Mouse (Mus musculus) c-Kit-positive CD71-positive TER-119-positive erythroid progenitor cells, embryonic 14.5 days (primary cell): ENCODE results near the gene Fcgrt.
A peak's percentile ranks its signal among the peaks of the same experiment; 100 is the strongest.
"Not testable (repeated sequence)": the region's sequence is repeated elsewhere in the genome, so short reads cannot be mapped to it uniquely, and the experiment has no call there.

ENCODE experiments used
- DNase-seq: peaks from one replicate; pipeline ENCODE4 v3.0.0-alpha.2; 2013; ENCODE audit warnings: low spot score

Fcgrt gene

DNA sequence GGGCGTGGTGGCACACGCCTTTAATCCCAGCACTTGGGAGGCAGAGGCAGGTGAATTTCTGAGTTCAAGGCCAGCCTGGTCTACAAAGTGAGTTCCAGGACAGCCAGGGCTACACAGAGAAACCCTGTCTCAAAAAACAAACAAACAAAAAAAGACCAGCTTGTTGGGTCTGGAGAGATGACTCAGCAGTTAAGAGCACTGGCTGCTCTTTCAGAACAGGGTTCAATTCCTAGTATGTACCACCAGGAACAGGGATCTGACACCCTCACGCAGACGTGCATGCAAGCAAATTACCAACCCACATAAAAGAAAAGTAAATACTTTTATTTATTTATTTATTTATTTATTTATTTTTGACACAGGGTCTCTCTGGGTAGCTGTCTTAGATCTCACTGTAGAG lies 6.4 kb upstream of the Fcgrt start:
- not testable (repeated sequence) for DNase-seq

DNA sequence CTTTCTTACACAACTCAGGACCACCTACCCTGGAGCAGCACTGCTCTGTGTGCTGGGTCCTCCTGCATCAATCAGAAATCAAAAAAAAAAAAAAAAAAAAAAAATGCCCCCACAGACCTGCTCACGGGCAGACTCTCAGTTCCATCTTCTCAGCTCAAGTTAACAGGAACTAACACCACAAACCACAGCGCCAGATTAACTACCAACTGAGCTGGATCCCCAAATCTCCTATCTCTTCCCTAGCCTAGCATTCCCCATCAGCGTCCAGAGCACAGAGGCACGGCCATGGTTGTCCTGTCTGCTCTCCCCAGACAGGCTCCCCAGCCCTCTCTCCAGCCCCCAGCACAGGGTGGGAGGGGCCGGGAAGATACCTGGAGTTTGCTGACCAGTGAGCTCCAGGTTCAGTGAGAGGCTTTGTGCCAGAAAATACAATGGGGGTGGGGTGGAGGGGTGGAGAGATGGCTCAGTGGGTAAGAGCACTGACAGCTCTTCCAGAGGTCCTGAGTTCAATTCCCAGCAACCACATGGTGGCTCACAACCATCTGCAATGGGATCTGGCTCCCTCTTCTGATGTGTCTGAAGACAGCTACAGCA lies 3.5 kb upstream of the Fcgrt start:
- DNase-seq = no peak

DNA sequence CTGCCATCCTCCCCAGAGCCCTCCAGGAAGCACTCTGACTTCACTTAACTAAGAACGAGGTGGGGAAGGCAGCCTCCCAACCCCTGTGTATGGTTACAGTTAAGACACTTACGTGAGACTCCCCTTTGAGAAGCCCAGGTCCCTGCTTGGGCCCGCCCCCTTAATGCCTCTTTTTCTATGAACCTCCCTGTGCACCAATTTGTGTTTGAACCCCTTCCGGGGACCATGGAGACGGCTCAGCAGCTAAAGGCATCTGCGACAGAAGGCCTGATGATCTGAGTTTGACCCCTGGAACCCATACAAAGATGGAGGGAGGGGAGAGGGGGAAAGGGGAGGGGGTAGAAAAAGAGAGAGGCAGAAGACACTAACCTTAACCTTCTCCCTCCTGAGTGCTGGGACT lies 2.8 kb upstream of the Fcgrt start:
- DNase-seq = no peak

DNA sequence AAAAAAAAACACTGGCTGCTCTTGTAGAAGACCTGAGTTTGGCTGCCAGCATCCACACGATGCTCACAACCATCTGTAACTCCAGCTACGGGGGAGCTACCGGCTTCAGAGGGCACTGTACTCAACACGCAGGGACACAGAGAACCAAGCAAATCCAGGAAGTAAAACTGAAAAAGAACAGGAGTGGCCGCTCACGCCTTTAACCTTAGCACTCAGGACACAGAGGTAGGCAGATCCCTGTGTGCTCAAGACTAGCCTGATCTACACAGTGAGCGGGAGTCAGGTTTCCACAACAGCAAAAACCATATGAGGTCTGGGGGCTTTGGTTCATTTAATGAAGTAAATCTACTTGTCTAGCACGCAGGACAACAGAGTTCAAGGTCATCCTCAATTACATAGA lies 1.8 kb upstream of the Fcgrt start:
- DNase-seq = no peak

DNA sequence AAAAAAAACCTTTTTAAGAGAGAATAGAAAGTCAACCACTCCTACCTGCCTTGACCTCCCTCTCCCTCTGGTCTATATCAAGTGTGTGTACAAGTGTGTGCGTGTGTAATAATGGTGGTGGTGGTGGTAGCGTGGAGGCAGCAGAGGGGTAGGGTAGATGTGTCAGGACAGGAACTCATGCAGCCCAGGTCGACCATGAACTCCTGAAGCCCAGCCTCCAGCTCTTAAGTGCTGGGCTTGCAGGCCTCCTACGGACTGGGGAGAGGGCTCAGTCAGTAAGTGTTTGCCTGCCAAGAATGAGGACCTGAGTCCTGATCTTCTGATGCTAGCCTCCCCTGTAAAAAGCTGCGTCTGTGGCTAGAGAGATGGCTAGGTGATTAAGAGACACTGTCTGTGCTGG lies 1.3 kb upstream of the Fcgrt start:
- DNase-seq = no peak

DNA sequence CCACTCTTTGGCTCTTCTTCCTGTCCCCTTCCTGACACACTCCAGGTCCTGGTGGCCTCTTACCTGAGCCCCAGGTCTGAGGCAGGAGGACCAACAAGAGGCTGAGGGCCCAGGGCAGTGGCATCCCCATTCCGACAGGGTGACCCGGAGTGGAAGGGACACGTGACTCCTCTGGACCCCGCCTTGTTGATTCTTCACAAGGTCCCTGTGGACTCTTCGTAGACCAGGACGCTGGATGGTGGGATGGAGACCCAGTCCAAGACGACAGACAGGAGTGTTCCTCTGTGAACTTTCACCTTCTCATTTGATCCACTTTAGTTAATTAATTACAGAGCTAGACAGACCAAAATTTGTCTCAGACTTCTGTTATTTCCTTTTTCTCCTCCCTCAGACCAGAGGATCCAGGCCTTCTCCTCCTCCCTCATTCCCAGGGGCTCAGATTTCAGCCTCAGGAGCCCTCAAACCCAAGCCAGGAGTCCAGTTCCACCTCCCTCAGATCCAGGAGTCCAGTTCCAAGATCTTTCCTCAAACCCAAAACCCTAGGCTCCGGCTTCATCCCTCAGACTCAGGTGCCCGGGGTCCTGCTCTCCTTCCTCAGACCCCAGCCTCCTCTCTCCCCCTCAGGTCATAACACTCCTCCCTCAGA lies 588 bp downstream of the Fcgrt start:
- no peak for DNase-seq

DNA sequence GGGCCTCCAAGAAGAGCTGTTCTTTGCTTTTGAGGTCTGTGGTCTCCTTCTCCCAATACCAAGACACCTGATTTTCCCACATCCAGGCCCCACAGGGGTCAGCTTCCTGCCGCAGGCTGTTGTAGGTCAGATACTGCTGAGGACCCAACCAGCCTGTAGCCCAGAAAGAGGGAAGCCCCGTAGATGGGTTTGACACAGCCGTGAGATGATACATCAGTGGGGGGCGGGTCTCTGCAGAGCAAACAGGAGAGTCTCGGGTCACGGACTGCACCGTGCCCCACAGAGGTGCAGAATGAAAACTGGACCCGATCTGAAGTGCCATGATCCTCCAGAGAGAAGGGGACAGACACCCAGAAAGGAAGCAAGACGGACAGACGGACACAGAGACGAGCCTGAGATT lies 1.2 kb downstream of the Fcgrt start:
- DNase-seq = no peak

DNA sequence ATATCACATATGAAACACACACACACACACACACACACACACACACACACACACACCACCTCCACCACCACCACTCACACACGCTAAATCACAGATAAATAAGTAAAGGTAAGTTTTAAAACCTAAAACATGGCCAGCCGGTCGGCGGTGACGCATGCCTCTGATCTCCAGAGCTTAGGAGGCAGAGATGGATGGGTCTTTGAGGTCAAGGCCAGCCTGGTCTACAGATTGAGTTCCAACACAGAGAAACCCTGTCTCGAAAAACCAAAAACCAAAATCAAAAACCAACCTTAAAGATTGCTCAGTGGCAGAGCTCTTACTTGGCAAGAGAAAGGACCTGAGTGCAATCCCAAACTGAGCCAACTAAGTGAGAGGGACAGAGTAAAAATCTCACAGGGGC lies 3.6 kb downstream of the Fcgrt start:
- no peak for DNase-seq

DNA sequence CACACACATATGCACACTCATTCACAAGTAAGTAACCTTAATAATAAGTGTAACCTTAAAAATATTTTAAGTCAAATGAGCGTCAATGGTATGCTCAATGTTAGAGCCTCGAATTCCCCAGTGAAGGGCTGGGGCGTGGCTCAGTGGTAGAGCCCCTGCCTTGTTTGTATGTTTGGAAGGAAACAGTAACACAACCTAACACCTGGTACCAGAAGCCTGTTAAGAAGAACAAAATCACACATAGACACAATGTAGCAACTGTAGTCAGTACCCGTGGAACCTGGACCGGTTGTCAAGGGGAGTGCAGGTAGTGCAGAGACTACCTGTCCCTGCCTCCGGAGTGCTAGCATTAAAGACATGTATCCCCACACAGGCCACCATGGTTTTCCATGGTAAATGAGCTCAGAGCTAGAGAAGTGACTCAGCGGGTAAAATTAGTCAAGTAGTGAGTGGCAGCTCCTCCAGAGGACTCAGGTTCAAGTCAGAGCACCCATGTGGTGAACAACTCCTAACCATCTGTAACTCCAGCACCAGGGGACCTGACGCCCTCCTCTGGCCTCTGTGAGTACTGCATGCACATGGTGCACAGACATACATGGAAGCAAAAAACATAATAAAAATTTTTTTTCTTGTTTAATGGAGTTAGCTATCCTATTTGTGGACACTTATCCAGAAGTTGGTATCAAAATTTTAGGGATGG lies 5.0 kb downstream of the Fcgrt start:
- DNase-seq = no peak

DNA sequence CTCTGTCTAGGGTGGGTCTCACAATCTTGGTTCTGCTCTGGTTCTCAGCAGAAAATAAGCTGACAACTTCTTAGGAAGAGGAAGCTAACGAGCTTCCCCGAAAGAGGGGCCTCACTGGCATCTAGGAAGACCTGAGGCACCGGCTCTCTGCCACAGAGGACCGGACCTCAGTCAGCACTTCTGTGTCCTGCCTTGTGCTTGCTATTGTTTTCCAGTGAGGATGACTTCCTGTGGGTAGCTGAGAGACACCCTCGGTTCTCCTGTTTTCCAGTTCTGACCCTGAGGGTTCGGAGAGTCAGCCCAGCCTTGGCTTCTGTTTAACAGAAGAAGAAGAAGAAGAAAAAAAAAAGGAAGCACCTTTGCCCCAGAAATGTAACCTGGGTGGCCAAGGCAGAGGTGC lies 6.2 kb downstream of the Fcgrt start:
- DNase-seq = no peak

DNA sequence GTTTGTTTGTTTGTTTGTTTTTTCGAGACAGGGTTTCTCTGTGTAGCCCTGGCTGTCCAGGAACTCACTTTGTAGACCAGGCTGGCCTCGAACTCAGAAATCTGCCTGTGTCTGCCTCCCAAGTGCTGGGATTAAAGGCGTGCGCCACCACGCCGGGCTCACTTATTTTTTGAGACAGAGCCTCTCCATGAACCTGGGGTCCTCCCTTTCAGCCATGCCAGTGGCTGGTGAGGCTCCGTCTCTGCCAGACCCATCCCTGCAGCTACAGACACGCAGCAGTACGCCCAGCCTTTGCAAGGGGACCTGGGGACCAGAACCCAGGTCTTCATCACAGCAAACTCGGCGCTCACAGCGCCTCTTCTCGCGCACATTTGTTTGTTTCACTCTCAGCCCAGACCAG lies 7.7 kb downstream of the Fcgrt start:
- DNase-seq = not testable (repeated sequence)

DNA sequence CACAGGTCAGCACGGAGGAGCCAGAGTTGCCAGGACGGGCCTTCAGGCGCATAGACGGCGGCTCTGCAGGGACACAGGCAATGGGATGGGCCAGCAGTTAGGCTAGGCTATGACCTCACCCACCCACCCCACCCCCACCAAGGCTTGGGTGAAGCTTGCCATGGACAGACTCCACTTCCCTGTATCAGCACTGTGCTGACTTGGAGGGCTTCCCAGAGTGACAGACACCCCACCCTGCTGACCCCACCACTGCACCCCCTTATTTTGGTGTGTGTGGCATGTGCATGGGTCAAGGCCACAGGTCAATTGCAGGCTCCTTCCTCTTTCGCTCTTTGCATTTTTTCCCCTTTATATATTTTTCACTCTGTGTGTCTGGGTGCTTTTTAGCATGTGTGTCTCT lies 8.3 kb downstream of the Fcgrt start:
- DNase-seq = no peak

DNA sequence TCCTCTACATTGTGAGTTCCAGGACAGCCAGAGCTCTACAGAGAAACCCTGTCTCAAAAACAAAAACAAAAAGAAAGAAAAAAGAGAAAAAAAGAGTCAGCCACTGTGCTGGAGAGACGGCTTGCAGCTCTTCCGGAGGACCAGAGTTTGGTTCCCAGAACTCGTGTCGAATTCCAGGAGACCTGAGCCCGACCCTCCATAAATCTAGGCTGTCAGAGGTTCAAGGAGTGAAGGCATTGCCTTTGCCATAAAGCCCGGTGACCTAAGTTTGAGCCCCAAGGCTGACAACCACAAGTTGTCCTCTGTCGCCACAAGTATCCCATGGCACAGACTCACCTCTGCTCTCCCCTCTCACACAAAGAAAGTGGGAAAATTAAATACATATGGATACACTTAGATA lies 9.5 kb downstream of the Fcgrt start:
- no peak for DNase-seq

DNA sequence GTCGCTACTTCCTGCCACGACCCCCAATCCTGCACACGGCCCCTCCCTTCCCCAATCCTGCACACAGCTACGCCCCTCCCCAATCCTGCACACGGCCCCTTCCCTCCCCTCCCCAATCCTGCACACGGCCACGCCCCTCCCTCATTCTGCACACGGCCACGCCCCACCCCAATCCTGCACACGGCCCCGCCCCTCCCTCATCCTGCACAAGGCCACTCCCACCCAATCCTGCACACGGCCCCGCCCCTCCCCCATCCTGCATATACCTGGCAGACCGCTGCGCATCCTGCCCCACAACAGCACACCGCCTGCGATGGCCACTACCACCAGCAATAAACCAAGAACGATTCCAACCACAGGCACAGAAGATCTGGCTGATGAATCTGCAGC lies 10.1 kb downstream of the Fcgrt start:
- no peak for DNase-seq

DNA sequence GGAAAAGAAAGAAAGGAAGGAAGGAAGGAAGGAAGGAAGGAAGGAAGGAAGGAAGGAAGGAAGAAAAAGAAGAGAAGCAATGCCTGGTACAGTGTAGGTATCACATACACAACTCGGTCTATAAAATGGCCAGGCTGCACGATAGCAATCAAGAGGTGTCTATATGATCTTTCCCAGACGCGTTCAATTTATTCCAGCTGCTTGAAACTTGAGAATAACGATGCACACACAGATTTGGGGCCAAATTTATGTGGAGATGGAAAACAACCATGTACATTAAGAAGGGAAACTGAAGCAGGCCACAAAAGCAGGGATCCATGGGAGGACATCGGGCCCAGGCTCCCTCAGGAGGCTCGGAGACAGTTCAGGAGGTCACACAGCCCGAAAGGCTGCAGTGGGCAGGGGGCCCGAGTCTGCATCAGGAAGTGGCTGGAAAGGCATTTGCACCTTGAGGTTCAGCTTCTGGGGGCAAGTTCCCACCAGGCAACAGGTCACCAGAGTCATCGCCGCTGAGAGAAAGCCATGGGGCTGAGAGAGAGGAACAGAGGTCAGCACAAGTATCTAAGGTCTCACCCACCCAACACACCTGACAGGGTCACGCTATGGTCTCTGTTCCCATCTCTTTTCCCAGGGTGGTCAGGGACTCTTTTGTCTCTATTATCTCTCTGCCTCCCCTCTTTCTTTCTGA lies 10.7 kb downstream of the Fcgrt start:
- no peak for DNase-seq

DNA sequence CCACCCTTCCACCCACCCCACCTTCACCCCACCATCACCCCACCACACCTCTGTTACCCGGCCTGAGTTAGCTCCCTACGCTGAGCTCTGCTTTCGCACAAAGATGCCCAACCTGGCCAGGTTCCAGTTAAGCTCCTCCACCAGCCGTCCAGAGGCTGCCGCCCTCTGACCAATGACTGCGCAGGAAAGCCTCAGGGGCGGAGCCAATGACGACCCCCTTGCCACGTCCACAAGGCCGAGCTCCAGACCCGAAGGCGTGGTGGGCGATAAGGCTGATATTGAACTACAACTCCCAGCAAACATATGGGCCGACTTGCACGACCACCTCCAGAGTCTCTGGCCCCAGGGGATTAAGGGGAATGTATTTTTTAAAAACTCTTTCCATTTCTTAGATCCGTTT lies 11.6 kb downstream of the Fcgrt start, which contains the start of gene Rcn3:
TSS of gene Rcn3 (minus strand) at position 174 of the 400 bp plus-strand sequence.
- DNase-seq = peak; percentile 52

DNA sequence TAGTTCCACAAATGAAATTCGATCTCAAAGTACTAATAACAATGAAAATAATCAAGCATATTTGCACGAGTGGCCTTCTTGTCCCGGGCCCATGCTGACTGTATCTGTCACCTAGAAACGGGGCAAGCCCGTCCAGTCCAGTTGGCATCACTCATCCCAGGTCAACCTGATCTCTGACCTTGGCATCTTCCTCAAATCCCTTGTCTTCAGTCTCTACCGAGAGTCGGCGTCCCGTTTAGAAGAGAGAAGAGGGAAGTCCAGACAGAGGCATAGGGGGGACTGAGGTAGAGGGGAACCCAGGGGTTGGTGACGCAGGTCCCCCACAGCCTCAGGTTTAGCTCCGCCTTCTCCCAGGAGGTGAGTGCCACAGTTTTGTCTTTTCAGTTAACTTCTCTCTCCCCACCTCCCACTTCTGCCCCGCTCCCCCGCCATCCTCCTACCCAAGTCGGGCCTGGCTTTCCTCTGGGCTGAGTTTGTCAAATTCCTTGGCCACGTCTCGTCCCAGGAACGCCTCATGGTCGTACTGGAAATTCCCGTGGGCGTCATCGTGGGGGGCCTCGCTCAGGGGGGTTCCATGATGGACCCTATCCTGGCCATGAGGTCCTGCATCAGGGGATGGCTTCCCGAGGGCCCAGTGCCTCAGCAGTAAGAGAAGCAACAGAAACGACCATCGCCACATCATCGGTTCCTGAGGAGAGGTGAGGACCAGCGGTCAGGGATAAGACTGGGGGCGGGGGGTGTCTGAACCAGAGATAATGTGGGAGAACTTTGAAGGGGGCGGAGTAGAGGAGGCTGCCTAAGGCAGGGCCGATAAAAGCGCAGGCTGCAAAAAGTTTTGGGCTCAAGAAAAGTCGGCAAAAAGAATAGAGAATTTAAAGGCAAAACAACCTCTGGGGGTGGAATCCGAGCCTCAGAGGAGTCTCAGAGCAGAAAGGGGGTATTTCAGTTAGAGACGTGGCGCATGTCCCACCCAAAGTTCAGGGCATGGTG lies 12.4 kb downstream of the Fcgrt start:
- no peak for DNase-seq

DNA sequence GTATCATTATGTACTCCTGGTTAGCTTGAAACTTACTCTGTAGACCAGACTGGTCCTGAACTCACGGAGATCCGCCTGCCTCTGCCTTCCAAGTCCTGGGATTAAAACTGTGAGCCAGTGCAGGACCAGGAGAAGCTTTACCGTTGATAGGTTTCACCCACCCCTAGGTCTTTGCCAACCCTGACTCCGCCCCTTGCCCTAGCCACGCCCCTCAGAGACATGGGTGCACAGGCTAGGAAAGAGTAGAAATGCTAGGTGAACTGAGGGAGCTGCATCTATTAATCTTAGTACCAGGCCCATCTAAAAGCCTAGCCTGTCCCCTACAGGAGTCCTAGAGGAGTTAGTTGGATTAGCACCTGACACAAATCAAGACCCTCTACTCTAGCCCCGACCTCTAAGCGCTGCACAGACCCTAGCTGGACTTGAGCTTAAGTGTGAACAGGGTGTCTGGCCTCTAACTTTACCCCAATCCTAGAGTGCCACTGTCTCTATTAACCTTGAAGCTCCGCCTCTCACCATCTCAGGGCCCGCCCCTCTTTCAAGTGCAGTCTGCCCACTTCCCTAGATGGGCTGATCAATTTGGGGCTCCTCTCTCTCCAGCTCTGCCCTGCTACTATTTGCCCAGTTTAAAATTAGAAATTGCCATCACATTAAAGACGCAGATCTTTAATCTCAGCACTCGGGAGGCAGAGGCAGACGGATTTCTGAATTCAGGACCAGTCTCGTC lies 13.2 kb downstream of the Fcgrt start:
- no peak for DNase-seq

DNA sequence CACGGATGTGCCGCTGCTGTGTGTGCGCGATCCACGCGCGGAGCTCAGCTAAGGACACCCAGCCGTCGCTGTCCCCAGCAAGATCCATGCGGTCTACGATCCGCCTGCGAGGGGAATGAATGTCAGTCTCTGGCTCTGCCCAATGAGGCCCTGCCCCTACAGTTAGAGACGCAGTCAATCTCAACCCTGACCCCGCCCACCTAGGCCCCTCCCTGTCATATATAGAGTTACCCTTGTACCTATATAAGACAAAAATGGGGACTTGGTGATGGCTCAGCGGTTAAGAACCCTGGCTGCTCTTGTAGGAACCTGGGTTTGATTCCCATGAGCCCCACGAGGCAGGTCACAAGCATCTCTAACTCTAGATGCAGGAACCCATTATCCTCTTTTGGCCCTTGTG lies 15.1 kb downstream of the Fcgrt start:
- DNase-seq = no peak

DNA sequence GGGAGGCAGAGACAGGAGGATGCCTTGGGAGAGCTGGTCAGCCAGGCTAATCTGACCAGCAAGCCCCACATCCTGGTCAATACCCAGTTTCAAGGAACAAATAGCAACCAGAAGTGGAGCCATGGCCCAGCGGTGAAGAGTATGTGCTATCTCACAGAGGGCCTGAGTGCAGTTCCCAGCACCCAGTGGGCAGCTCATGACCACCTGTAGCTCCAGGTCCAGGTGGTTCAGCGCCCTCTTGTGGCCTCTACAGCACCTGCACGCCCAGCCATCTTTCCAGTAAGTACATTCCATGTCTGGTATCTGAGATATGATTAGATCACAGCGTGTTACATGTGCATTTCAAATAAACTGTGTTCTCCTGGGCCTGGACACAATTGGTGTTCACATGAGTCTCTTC lies 17.6 kb downstream of the Fcgrt start:
- no peak for DNase-seq

DNA sequence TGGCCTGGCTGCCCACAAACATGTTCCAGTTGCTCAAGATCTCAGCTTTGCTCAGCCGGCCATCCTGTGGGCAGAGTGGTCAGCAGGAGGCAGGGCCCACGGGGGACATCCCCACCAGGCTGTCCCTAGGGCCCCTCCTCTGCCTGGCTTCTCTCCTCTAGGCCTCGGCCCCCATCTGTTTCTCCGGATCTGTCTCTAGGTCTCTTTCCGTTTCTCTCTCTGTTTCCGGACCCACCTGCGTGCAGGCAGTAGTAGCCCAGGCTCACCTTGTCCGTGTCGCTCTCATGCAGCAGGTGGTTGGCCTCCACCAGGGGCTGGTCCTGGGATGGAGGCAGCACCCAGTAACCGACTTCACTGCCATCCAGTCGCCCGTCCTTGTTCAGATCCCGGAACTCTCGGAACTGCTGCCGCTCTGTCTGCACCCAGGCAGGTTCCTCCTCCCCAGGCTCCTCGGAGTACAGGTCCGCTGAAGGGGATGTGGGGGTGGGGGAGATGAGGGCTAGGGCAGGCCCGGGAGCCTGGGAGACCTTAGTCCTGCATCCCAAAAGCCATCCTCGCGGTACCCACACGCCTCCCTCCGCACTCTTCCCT lies 20.3 kb downstream of the Fcgrt start:
- DNase-seq = no peak
